Mouse (Mus musculus) cerebellum, adult 9-11 months (tissue): ENCODE results near the gene Tns3.
"Not testable (repeated sequence)": the region's sequence is repeated elsewhere in the genome, so short reads cannot be mapped to it uniquely, and the experiment has no call there.

Source experiments
- DNase-seq: peaks from one replicate; pipeline ENCODE4 v3.0.0; 2022

The Tns3 gene

GRCm38 (mm10) chr11:8644272-8644671, 20.1 kb downstream of the Tns3 start:
- DNase-seq: no peak

GRCm38 (mm10) chr11:8641634-8642277, 22.6 kb downstream of the Tns3 start:
- DNase-seq: no peak

GRCm38 (mm10) chr11:8639726-8640125, 24.6 kb downstream of the Tns3 start:
- no peak for DNase-seq

- no peak for DNase-seq
These were observed 25.2 kb downstream of the Tns3 start for GRCm38 (mm10) chr11:8639007-8639718.

- DNase-seq: no peak
These were observed 26.6 kb downstream of the Tns3 start for GRCm38 (mm10) chr11:8637469-8638447.

GRCm38 (mm10) chr11:8636680-8637079, 27.7 kb downstream of the Tns3 start:
- DNase-seq: no peak

- DNase-seq: no peak
These were observed 28.6 kb downstream of the Tns3 start for GRCm38 (mm10) chr11:8635778-8636177.

GRCm38 (mm10) chr11:8634728-8635410, 29.5 kb downstream of the Tns3 start:
- no peak for DNase-seq

- no peak for DNase-seq
These were observed 32.2 kb downstream of the Tns3 start for GRCm38 (mm10) chr11:8632163-8632562.

GRCm38 (mm10) chr11:8629862-8630390, 34.4 kb downstream of the Tns3 start:
- DNase-seq: no peak

- DNase-seq: no peak
These were observed 35.0 kb downstream of the Tns3 start for GRCm38 (mm10) chr11:8629326-8629725.

- no peak for DNase-seq
These were observed 35.5 kb downstream of the Tns3 start for GRCm38 (mm10) chr11:8628846-8629253.

- no peak for DNase-seq
These were observed 37.2 kb downstream of the Tns3 start for GRCm38 (mm10) chr11:8627156-8627555.

- no peak for DNase-seq
These were observed 37.6 kb downstream of the Tns3 start for GRCm38 (mm10) chr11:8626715-8627114.

GRCm38 (mm10) chr11:8625915-8626604, 38.3 kb downstream of the Tns3 start:
- no peak for DNase-seq

GRCm38 (mm10) chr11:8625451-8625850, 38.9 kb downstream of the Tns3 start:
- no peak for DNase-seq

GRCm38 (mm10) chr11:8624179-8624886, 40.0 kb downstream of the Tns3 start:
- DNase-seq: no peak

GRCm38 (mm10) chr11:8623852-8624178, 40.5 kb downstream of the Tns3 start:
- no peak for DNase-seq

- DNase-seq: no peak
These were observed 41.7 kb downstream of the Tns3 start for GRCm38 (mm10) chr11:8622668-8623067.

GRCm38 (mm10) chr11:8619111-8619510, 45.2 kb downstream of the Tns3 start:
- DNase-seq: not testable (repeated sequence)

GRCm38 (mm10) chr11:8618301-8618700, 46.0 kb downstream of the Tns3 start:
- no peak for DNase-seq
